Mouse (Mus musculus) Muller cell, postnatal 12 days (primary cell): Measurements from ENCODE around the gene Dnah10.

Source experiments
- DNase-seq: peaks from one replicate; pipeline ENCODE4 v3.0.0-alpha.2; 2015; ENCODE audit errors: inconsistent ontology term

Gene Dnah10

DNA sequence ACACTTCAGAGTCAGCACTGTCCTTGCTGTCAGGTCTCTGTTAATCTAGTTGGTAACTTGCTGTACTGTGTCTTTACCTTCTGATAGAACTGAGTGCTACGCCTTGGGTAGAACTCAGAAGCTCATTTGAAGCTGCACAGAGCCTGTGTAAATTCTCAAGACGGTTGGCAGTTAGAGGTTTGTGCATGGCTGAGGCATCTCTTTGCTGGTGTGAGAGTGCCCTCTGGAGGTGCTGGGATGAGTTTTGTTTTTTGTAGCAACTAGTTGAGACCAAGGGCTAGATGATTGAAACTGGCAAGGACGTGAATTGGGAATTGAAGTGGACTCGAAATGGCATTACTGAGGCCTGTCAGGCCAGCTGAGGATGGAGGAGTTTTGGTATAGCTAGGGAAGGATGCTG lies 144.1 kb downstream of the Dnah10 start:
- peak; percentile 50 for DNase-seq

GRCm38 (mm10) chr5:124872033-124872432 lies 147.1 kb downstream of the Dnah10 start:
- peak; percentile 54 for DNase-seq

- DNase-seq = no peak
Observed at GRCm38 (mm10) chr5:124873096-124873495, 148.2 kb downstream of the Dnah10 start.

DNA sequence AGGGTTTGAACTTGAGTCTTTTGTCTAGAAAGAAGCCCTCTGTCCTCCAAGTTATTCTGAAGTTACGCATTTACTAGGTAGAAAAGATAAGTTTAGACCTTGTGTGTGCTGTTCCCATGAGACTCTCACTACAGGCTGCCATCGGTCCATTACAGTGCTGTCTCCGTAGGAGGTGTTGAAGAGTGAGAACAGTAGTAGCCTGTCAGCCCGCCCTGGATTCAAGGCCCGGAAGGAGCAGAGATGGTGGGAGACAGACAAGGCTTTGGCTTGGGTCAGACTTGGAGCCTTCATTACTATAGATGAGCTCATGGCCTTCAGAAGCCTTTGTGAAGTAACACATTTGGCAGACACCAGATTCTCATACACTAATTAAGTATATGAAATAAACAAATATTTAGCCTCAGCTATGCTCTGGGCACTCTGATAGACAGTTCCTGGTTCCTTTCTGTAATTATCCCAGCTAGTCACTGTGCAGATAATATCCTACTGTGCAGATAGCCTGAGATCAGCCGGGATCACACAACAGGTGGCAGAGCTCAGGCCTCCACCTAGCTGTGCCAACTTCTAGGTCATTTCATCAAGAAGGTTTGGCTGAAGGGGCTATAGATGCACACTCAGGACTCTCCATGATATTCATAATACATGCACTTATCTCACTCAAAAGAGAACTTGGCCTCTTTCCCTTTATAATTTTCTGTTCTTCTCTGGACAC lies 149.2 kb downstream of the Dnah10 start:
- peak; percentile 47 for DNase-seq

DNA sequence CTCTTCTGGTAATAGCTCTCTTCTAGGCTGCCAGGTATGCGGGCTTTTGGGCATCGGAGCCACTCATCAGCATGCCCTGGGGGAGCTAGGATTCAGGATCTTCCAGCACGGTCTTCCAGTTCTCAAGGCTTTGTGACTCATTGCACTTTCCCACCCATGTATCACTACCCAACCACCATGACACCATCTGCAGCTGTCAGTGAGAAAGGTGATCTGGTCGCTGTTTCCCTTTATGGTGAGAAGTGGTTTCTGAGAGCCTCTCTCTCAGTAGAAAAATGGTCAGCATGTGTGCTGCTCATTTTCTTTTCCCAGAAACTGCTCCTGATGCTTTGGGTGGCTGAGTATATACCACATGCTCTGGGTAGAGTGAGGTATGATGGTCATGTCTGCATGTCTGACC lies 154.4 kb downstream of the Dnah10 start:
- no peak for DNase-seq

DNA sequence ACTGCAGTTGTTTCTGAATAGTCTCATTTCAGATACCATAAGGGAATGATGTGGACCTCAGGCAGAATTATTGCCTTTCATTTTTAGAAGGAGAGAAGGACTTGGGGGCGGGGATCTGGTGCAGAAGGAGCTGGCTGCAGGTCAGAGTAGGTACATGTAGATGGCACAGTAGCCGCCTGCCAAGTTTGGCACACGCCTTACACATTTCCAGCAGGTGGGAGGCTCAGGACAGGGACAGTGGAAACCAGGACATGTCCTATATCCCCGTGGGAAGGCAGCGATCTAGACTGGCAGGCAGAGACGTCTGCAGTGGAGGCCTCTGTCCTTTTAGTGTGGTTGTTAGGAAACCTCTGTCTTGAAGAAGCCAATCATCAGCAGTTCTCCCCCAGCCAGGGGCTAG lies 154.9 kb downstream of the Dnah10 start:
- no peak for DNase-seq

- no peak for DNase-seq
Observed at GRCm38 (mm10) chr5:124883877-124884276, 159.0 kb downstream of the Dnah10 start.
